ENCODE assay signal across 8 mouse cellular contexts in the genomic region with DNA sequence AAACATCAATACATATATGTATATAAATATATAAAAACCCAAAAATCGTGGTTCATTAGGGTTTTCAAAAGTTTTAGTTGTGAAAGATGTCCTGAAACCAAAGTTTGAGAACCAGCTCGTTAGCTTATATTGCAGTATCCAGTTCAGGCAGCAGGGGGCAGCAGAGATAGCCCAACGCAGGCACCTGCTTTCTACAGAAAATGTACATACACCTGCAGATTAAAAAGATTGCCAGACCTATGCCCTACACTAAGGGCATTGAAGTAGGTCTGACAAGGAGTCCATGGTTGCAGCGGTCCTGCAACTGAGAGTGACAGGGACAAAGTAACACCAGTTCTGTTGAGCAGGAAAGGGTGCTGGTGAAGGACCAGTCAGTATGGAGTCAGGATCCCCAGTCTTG. TPM values are rescaled to one million over a fixed set of nuclear protein-coding genes. Genes with fewer than 3 reads are reported as not detected.
DNase-seq lines count a peak whose midpoint lies in the region; ATAC-seq and TF ChIP-seq lines count a peak whose summit lies in the region.

No protein-coding gene starts in this region.

- no peaks in the 10 kb centered on the region for H3K36me3 ChIP-seq in stomach, postnatal 0 days (ENCODE audit: control insufficient read depth, insufficient read depth, low read length)

- H3K4me2 ChIP-seq in stomach, postnatal 0 days (replicated peaks; ENCODE audit: low read depth) = no peak overlapping the region

- H3K27ac ChIP-seq in stomach, postnatal 0 days (replicated peaks) = no peak overlapping the region

- no peak for TF ChIP-seq EP300 in stomach, postnatal 0 days (optimal IDR thresholded peaks at IDR 0.05)

- WGBS in stomach, postnatal 0 days = 5% methylated on average over 4 of the region's 4 CpGs

- H3K27me3 ChIP-seq in stomach, postnatal 0 days (ENCODE audit: control insufficient read depth, insufficient read depth, low read length) = no peaks in the 10 kb centered on the region

- peak; percentile 76 for DNase-seq in cerebellum, adult 11 months
- DNase-seq in urinary bladder, adult 2 months (ENCODE audit: low spot score) = peak; percentile 69
- DNase-seq in urinary bladder, postnatal 10 days (ENCODE audit: low spot score) = no peak
- DNase-seq in embryo, embryonic 9.5 days (ENCODE audit: extremely low spot score) = peak; percentile 70
- peak; percentile 67 for DNase-seq in layer of hippocampus, adult 9-10 months (ENCODE audit: low spot score)
- peak; percentile 86 for DNase-seq in stomach, postnatal 0 days (ENCODE audit: low spot score)

- no peaks in the 10 kb centered on the region for H3K9me3 ChIP-seq in stomach, postnatal 0 days (ENCODE audit: control insufficient read depth, low read length)

- peak; percentile 94 for TF ChIP-seq CTCF in stomach, postnatal 0 days (IDR thresholded peaks at IDR 0.05; ENCODE audit: low read depth)

- no peak overlapping the region for H3K4me3 ChIP-seq in stomach, postnatal 0 days (ENCODE audit: low read depth, low read length)

- no peak overlapping the region for H3K9ac ChIP-seq in stomach, postnatal 0 days (ENCODE audit: low read length)

- H3K4me1 ChIP-seq in stomach, postnatal 0 days (replicated peaks; ENCODE audit: control insufficient read depth, insufficient read depth) = no peaks in the 10 kb centered on the region; the same call in 1 of the 2 replicates

- no peak for ATAC-seq in cerebellum, adult (ENCODE audit: insufficient number of reproducible peaks, low FRiP score, low TSS enrichment)
- ATAC-seq in megakaryocyte progenitor cell, adult 5-6 weeks (replicated peaks; ENCODE audit: poor library complexity) = peak; percentile 78
- ATAC-seq in stomach, postnatal 0 days (ENCODE audit: low FRiP score, low TSS enrichment) = peak; percentile 31; the same call in 1 of the 2 replicates

RNA-seq across cellular contexts. Expression of a gene that starts 5.8 kb away (rescaled TPM):
- polyA plus RNA-seq in urinary bladder, adult 2 months (2012; rRNA removed) = 15.8 and 20.9 TPM in 2 replicates
- total RNA-seq in megakaryocyte progenitor cell, adult 5-6 weeks (2015) = 0.10 TPM in 1 of 2 replicates, not detected in the other
- total RNA-seq in megakaryocyte progenitor cell, adult 5-6 weeks (2017) = 0.08 TPM in 1 of 2 replicates, not detected in the other
- polyA plus RNA-seq in stomach, postnatal 0 days (2015; fragmentation: Nextera tagmentation; extraction: Ambion mirVana) = 8.1 and 9.1 TPM in 2 replicates

RNA-seq across cellular contexts. Expression of a gene that starts 22.4 kb away (rescaled TPM):
- 473 and 550 TPM in 2 replicates for polyA plus RNA-seq in urinary bladder, adult 2 months (2012; rRNA removed)
- total RNA-seq in megakaryocyte progenitor cell, adult 5-6 weeks (2015) = 0.05 TPM in 1 of 2 replicates, not detected in the other
- not detected in 2 replicates for total RNA-seq in megakaryocyte progenitor cell, adult 5-6 weeks (2017)
- 331 and 433 TPM in 2 replicates for polyA plus RNA-seq in stomach, postnatal 0 days (2015; fragmentation: Nextera tagmentation; extraction: Ambion mirVana)
